Comparison of ENCODE assay signal across 26 mouse cellular contexts in genomic region chr16:4037690-4038089, GRCm38 (mm10). TPM values are rescaled to one million over a fixed set of nuclear protein-coding genes. Genes with fewer than 3 reads are reported as not detected.
DNase-seq lines count a peak whose midpoint lies in the region; ATAC-seq and TF ChIP-seq lines count a peak whose summit lies in the region.
"Had no signal": no experiment of that assay in that cellular context is flagged by ENCODE, and none has a peak within 500 bp of the region (broad histone marks: within the 10 kb centered on the region; RNA-seq: fewer than 3 reads in every experiment).

No protein-coding gene starts in this region.

- no peak for TF ChIP-seq CTCF in intestine, postnatal 0 days (IDR thresholded peaks at IDR 0.05; ENCODE audit: low read depth)

- 0 out of 2 replicates have a peak overlapping the region, but pooled peaks have one; percentile 10 for H3K9ac ChIP-seq in heart, embryonic 11.5 days (ENCODE audit: low read depth, low read length)
- H3K9ac ChIP-seq in heart, embryonic 12.5 days: no peak overlapping the region
- no peak overlapping the region for H3K9ac ChIP-seq in kidney, embryonic 15.5 days
- no peak overlapping the region for H3K9ac ChIP-seq in intestine, postnatal 0 days (ENCODE audit: low read depth, low read length)
- H3K9ac ChIP-seq: forebrain, embryonic 13.5 days; heart, embryonic 15.5 days; hindbrain, embryonic 13.5 days had no signal

- 88% methylated on average over 7 of the region's 7 CpGs for WGBS in heart, embryonic 11.5 days (ENCODE audit: insufficient replicate concordance)
- 94% methylated on average over 7 of the region's 7 CpGs for WGBS in heart, embryonic 12.5 days
- 91% methylated on average over 7 of the region's 7 CpGs for WGBS in kidney, embryonic 15.5 days
- 78% methylated on average over 7 of the region's 7 CpGs for WGBS in intestine, postnatal 0 days

- H3K36me3 ChIP-seq in heart, embryonic 11.5 days (ENCODE audit: control insufficient read depth, insufficient read depth, low read length): peaks cover 18% of the 10 kb centered on the region
- H3K36me3 ChIP-seq in heart, embryonic 12.5 days: peaks cover 61% of the 10 kb centered on the region
- H3K36me3 ChIP-seq in kidney, embryonic 15.5 days: peaks cover 63% of the 10 kb centered on the region
- H3K36me3 ChIP-seq in intestine, postnatal 0 days (ENCODE audit: control insufficient read depth, insufficient read depth): peaks cover 40% of the 10 kb centered on the region

- no peaks in the 10 kb centered on the region for H3K9me3 ChIP-seq in heart, embryonic 11.5 days (replicated peaks; ENCODE audit: control insufficient read depth, low read length)
- H3K9me3 ChIP-seq in heart, embryonic 12.5 days (replicated peaks): no peaks in the 10 kb centered on the region
- H3K9me3 ChIP-seq in kidney, embryonic 15.5 days (replicated peaks): no peaks in the 10 kb centered on the region
- no peaks in the 10 kb centered on the region for H3K9me3 ChIP-seq in intestine, postnatal 0 days (ENCODE audit: control insufficient read depth)
- H3K9me3 ChIP-seq: forebrain, embryonic 10.5 days; forebrain, embryonic 13.5 days; heart, embryonic 10.5 days; heart, embryonic 15.5 days; hindbrain, embryonic 10.5 days; hindbrain, embryonic 13.5 days had no signal

- H3K27ac ChIP-seq in heart, embryonic 11.5 days (ENCODE audit: low read depth, low read length): no peak overlapping the region
- no peak overlapping the region for H3K27ac ChIP-seq in heart, embryonic 12.5 days (ENCODE audit: poor library complexity, severe bottlenecking)
- H3K27ac ChIP-seq in kidney, embryonic 15.5 days: no peak overlapping the region
- H3K27ac ChIP-seq in intestine, postnatal 0 days (ENCODE audit: low read depth, low read length): no peak overlapping the region
- H3K27ac ChIP-seq: forebrain, embryonic 10.5 days; forebrain, embryonic 13.5 days; heart, adult 2 months; heart, embryonic 10.5 days; heart, embryonic 15.5 days; hindbrain, embryonic 10.5 days; hindbrain, embryonic 13.5 days had no signal

- ATAC-seq in heart, embryonic 11.5 days (replicated peaks; ENCODE audit: insufficient number of reproducible peaks, low FRiP score, low TSS enrichment): no peak
- no peak for ATAC-seq in heart, embryonic 12.5 days (ENCODE audit: insufficient number of reproducible peaks, low FRiP score)
- no peak for ATAC-seq in kidney, embryonic 15.5 days (replicated peaks; ENCODE audit: low FRiP score)
- ATAC-seq in intestine, postnatal 0 days: 0 out of 2 replicates have a peak, but pooled peaks have one; percentile 15
- ATAC-seq: activated CD4-positive, CD25-positive, alpha-beta regulatory T cell, adult 4 months; forebrain, embryonic 13.5 days; forebrain, embryonic 16.5 days had no signal

- H3K27me3 ChIP-seq in heart, embryonic 11.5 days (ENCODE audit: control insufficient read depth, insufficient read depth, low read length): no peaks in the 10 kb centered on the region
- no peaks in the 10 kb centered on the region for H3K27me3 ChIP-seq in heart, embryonic 12.5 days (replicated peaks)
- H3K27me3 ChIP-seq in kidney, embryonic 15.5 days: no peaks in the 10 kb centered on the region
- no peaks in the 10 kb centered on the region for H3K27me3 ChIP-seq in intestine, postnatal 0 days (replicated peaks; ENCODE audit: control insufficient read depth, insufficient read depth, low read length)
- H3K27me3 ChIP-seq: forebrain, embryonic 13.5 days; heart, embryonic 15.5 days; hindbrain, embryonic 13.5 days had no signal

- no peak overlapping the region for H3K4me2 ChIP-seq in heart, embryonic 11.5 days
- no peak overlapping the region for H3K4me2 ChIP-seq in heart, embryonic 12.5 days
- H3K4me2 ChIP-seq in kidney, embryonic 15.5 days: no peak overlapping the region
- no peak overlapping the region; the same call in 1 of the 2 replicates for H3K4me2 ChIP-seq in intestine, postnatal 0 days (replicated peaks; ENCODE audit: low read depth)
- H3K4me2 ChIP-seq: forebrain, embryonic 13.5 days; heart, embryonic 15.5 days; hindbrain, embryonic 13.5 days had no signal

- no peak overlapping the region for H3K4me3 ChIP-seq in heart, embryonic 11.5 days (ENCODE audit: low read depth, low read length)
- no peak overlapping the region for H3K4me3 ChIP-seq in heart, embryonic 12.5 days
- no peak overlapping the region for H3K4me3 ChIP-seq in kidney, embryonic 15.5 days (replicated peaks)
- no peak overlapping the region for H3K4me3 ChIP-seq in intestine, postnatal 0 days (ENCODE audit: low read depth, low read length)
- H3K4me3 ChIP-seq: forebrain, embryonic 10.5 days; forebrain, embryonic 13.5 days; heart, adult 2 months; heart, embryonic 10.5 days; heart, embryonic 15.5 days; hindbrain, embryonic 10.5 days; hindbrain, embryonic 13.5 days had no signal

- DNase-seq in kidney, adult 18-20 months: peak; percentile 40
- DNase-seq in kidney, postnatal 25 days: peak; percentile 40 to 64
- no peak for DNase-seq in kidney, postnatal 10 days
- no peak for DNase-seq in adrenal gland, adult (ENCODE audit: inconsistent age in 2 of 2, low spot score in 1 of 2)
- DNase-seq: adrenal gland, postnatal 10 days; adrenal gland, postnatal 36 days; cerebellum, adult 18-20 months; cerebellum, adult 9-10 months; cerebellum, postnatal 14 days; gastrocnemius, postnatal 10 days; gastrocnemius, postnatal 36 days; heart, adult 2 months; heart, postnatal 10 days; heart, postnatal 36 days had no signal

- H3K4me1 ChIP-seq in heart, embryonic 11.5 days (ENCODE audit: control insufficient read depth, insufficient read depth, low read length): no peaks in the 10 kb centered on the region
- peaks cover 8% of the 10 kb centered on the region for H3K4me1 ChIP-seq in heart, embryonic 12.5 days (replicated peaks)
- H3K4me1 ChIP-seq in kidney, embryonic 15.5 days: no peaks in the 10 kb centered on the region
- H3K4me1 ChIP-seq in intestine, postnatal 0 days (replicated peaks; ENCODE audit: control insufficient read depth, insufficient read depth, low read length): no peaks in the 10 kb centered on the region; the same call in 1 of the 2 replicates
- H3K4me1 ChIP-seq: forebrain, embryonic 10.5 days; forebrain, embryonic 13.5 days; heart, embryonic 10.5 days; heart, embryonic 15.5 days; hindbrain, embryonic 10.5 days; hindbrain, embryonic 13.5 days had no signal

RNA-seq across cellular contexts. Expression of gene Dnase1, which starts 0.9 kb away (rescaled TPM):
- polyA plus RNA-seq in heart, embryonic 11.5 days (2014; fragmentation: Nextera tagmentation; extraction: Ambion mirVana): 2.9 and 3.9 TPM in 2 replicates
- 3.4 and 5.0 TPM in 2 replicates for polyA plus RNA-seq in heart, embryonic 12.5 days (2016; fragmentation: Nextera tagmentation; extraction: Ambion mirVana)
- polyA plus RNA-seq in kidney, embryonic 15.5 days (2015; fragmentation: Nextera tagmentation; extraction: Ambion mirVana): 6.3 and 6.5 TPM in 2 replicates
- polyA plus RNA-seq in intestine, postnatal 0 days (2015; fragmentation: Nextera tagmentation; extraction: Ambion mirVana): 8.0 and 8.9 TPM in 2 replicates
- polyA plus RNA-seq: heart, adult 2 months had no signal

RNA-seq across cellular contexts. Expression of gene Slx4, which starts 34.1 kb away (rescaled TPM):
- 16.9 and 18.4 TPM in 2 replicates for polyA plus RNA-seq in heart, embryonic 11.5 days (2014; fragmentation: Nextera tagmentation; extraction: Ambion mirVana)
- 14.8 and 18.2 TPM in 2 replicates for polyA plus RNA-seq in heart, embryonic 12.5 days (2016; fragmentation: Nextera tagmentation; extraction: Ambion mirVana)
- polyA plus RNA-seq in kidney, embryonic 15.5 days (2015; fragmentation: Nextera tagmentation; extraction: Ambion mirVana): 21.1 and 21.3 TPM in 2 replicates
- 5.6 and 6.0 TPM in 2 replicates for polyA plus RNA-seq in intestine, postnatal 0 days (2015; fragmentation: Nextera tagmentation; extraction: Ambion mirVana)

RNA-seq across cellular contexts. Expression of gene Trap1, which starts 39.9 kb away (rescaled TPM):
- polyA plus RNA-seq in heart, embryonic 11.5 days (2014; fragmentation: Nextera tagmentation; extraction: Ambion mirVana): 108 TPM in 2 replicates
- polyA plus RNA-seq in heart, embryonic 12.5 days (2016; fragmentation: Nextera tagmentation; extraction: Ambion mirVana): 97.3 and 102 TPM in 2 replicates
- 105 and 110 TPM in 2 replicates for polyA plus RNA-seq in kidney, embryonic 15.5 days (2015; fragmentation: Nextera tagmentation; extraction: Ambion mirVana)
- 33.9 and 35.3 TPM in 2 replicates for polyA plus RNA-seq in intestine, postnatal 0 days (2015; fragmentation: Nextera tagmentation; extraction: Ambion mirVana)

Comparison
In these comparisons a context has a peak if more than half of its experiments do, and no peak if none do; other contexts are left out.
1. DNase-seq: peak in kidney, adult 18-20 months (single experiment) and kidney, postnatal 25 days (2 of 2); none in kidney, postnatal 10 days (single experiment) and adrenal gland, adult (0 of 2).